Mouse (Mus musculus) bone marrow macrophage, adult 2 months (primary cell): ENCODE measurements at regions not wholly inside any gene's neighbourhood (a gene's known extent, or its start where the extent isn't known, plus 50 kb on each side); places are given as distances from the start of the nearest gene placed in this dataset.
A peak's percentile ranks its signal among the peaks of the same experiment; 100 is the strongest.

Experiments
- H3K27ac ChIP-seq: 2 replicates; pipeline ENCODE4 v1.5.1; 2012; ENCODE audit warnings: low read depth, low read length; ENCODE audit not compliant: insufficient read depth
- H3K4me1 ChIP-seq: 2 replicates; pipeline ENCODE4 v1.6.1; 2012; ENCODE audit warnings: low read length; ENCODE audit not compliant: control insufficient read depth, insufficient read depth
- H3K4me3 ChIP-seq: 2 replicates; pipeline ENCODE4 v1.5.1; 2012; ENCODE audit warnings: mild to moderate bottlenecking, low read length, moderate library complexity; ENCODE audit not compliant: insufficient read depth
- CTCF ChIP-seq: IDR thresholded peaks from 2 replicates; pipeline ENCODE4 v1.5.1; 2012; ENCODE audit warnings: low read depth, mild to moderate bottlenecking, low read length, moderate library complexity
- POLR2A ChIP-seq: IDR thresholded peaks from 2 replicates; pipeline ENCODE4 v1.6.1; 2012; ENCODE audit warnings: mild to moderate bottlenecking, low read depth, low read length, borderline replicate concordance

DNA sequence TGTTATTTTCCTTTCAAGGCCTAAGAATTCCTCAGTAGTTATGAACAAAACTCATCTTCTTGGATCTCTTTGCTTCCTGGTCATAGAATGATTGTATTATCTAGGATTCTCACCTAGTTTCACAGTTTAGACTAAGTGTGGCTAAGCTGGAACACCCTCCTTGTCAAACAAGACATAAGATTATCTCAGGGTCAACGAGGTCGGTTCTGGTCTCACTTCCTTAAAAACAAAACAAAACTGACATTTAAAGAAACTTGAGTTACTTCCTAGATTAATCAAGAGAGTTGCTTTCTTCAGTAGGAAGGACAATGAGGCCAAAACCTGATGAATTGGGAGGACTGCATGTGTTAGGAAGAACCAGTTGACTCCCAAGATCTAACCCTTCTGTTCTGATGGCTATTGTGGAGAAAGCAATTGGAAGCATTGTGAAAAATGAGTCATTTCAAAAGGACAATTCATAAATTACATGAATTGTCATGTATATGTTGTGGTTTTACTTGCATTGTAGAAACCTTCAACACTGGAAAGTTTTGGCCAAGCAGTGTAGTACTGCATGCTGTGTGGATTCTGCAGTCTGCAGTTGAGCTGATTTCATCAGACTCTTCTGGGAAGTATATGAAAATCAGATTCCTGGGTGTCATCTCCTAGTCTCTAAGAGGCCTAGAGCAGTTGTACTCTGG lies 293.0 kb downstream of the Nuak1 start:
- peak overlapping the region; percentile 64 for H3K27ac ChIP-seq

DNA sequence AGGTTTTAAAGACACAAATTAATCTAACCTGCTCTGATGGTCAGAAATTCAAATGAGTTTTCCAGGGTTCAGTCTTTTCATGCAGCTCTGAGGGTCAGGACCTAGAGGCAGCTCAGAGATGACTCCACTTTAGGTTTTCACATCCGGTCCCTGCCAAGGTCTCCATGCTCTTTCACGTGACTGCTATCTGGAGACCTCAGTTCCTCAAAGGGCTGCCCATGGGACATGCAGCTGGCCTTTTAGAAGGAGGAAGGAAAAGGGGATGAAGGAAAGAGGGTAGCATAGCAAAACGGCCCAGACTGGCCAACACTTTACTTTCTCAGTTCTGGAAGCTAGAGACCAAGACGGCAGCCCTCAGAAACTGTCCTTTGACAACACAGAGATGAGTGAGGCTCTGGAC lies 276.6 kb downstream of the Nuak1 start:
- H3K27ac ChIP-seq, result peak overlapping the region; percentile 89
- H3K4me3 ChIP-seq, result no peak overlapping the region
- no peak for TF ChIP-seq POLR2A
- TF ChIP-seq CTCF, result no peak

More for the DNA sequence above, 293.0 kb downstream of the Nuak1 start:
- no peak overlapping the region for H3K4me3 ChIP-seq
- TF ChIP-seq POLR2A (no peak), CTCF (no peak)
- H3K4me1 ChIP-seq, result peaks cover 47% of the 10 kb centered on the region

DNA sequence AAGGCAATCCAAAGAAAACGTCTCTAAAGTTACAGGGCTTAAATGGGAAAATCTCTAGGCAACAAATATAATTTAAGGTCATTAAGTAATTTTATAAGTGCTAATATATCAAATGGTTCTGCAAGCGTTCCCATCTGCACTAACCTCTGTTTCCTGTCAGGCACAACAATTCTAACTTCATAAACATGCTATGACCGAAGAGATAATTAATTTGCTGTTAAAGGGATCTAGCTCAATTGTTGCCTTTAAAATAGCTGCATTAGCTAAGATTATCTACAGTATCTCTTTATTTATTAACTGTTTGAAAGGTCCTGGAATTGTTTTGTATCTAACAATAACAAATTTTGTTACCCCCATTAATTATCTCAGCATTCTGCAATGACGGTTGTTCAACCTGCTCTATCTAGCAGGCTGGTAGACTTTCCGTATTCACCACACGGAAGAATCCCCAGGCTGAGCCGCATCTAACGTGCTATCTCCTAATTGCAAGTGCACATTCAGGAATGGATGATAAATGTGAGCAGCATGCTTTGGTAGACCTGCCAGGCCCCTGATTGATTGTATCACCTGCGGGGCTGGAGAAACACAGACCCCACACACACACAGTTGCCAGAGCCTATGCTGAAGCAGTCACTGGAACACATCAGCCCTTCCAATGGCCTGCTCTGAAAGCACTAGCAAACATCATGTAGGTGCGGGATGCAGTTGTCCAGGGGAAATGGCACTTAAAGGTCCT lies 274.4 kb downstream of the Nuak1 start:
- TF ChIP-seq CTCF, result no peak
- no peak for TF ChIP-seq POLR2A
- Histone ChIP-seq H3K27ac (no peak overlapping the region), H3K4me1 (peaks cover 19% of the 10 kb centered on the region)

More for the DNA sequence above, 276.6 kb downstream of the Nuak1 start:
- H3K4me1 ChIP-seq, result peaks cover 19% of the 10 kb centered on the region

GRCm38 (mm10) chr10:84166568-84166905 lies 273.9 kb downstream of the Nuak1 start:
- TF ChIP-seq CTCF (no peak), POLR2A (no peak)
- no peak overlapping the region for H3K4me3 ChIP-seq
- H3K27ac ChIP-seq, result no peak overlapping the region
- peaks cover 19% of the 10 kb centered on the region for H3K4me1 ChIP-seq

More for the DNA sequence above, 274.4 kb downstream of the Nuak1 start:
- no peak overlapping the region for H3K4me3 ChIP-seq

DNA sequence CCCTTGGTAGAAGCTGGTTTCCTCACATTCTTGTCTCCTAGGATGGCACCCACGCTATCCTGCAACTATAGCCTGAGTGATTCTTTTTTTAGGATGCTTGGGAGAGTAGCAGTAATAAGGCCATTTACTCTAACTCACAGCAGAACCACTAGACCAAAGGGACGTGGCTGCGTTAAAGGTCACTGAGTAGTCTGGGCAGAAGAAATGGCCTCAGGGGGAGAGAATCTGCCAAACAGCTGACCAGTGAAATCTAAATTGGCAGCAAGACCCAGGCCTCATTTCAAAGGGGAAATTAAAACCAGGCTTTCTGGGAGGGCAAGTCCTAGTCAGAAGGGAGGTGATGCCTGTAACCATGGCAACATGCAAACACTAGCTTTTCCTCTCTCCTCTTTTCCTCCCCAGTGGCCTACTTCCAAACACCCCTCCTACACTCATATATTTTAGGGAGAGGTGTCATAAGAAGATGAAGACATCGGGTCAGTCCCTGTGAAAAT lies 267.5 kb downstream of the Nuak1 start:
- H3K27ac ChIP-seq, result no peak overlapping the region
- no peak for TF ChIP-seq CTCF
- no peak for TF ChIP-seq POLR2A
- no peak overlapping the region for H3K4me3 ChIP-seq
- H3K4me1 ChIP-seq, result no peaks in the 10 kb centered on the region

- H3K4me1 ChIP-seq, result no peaks in the 10 kb centered on the region
- no peak overlapping the region for H3K4me3 ChIP-seq
- TF ChIP-seq POLR2A (no peak), CTCF (no peak)
- no peak overlapping the region for H3K27ac ChIP-seq
Measured at GRCm38 (mm10) chr10:84183239-84183638, 257.2 kb downstream of the Nuak1 start.

- no peak for TF ChIP-seq POLR2A
- TF ChIP-seq CTCF, result no peak
Measured at GRCm38 (mm10) chr10:84186466-84186865, 253.9 kb downstream of the Nuak1 start.

GRCm38 (mm10) chr10:84199035-84199434 lies 241.4 kb downstream of the Nuak1 start:
- H3K4me3 ChIP-seq, result no peak overlapping the region
- TF ChIP-seq CTCF (no peak), POLR2A (no peak)
- no peak overlapping the region for H3K27ac ChIP-seq
- H3K4me1 ChIP-seq, result no peaks in the 10 kb centered on the region; the same call in 1 of the 2 replicates

More at GRCm38 (mm10) chr10:84186466-84186865, 253.9 kb downstream of the Nuak1 start:
- Histone ChIP-seq H3K4me1 (no peaks in the 10 kb centered on the region), H3K27ac (no peak overlapping the region), H3K4me3 (no peak overlapping the region)

- H3K4me3 ChIP-seq, result no peak overlapping the region
- H3K4me1 ChIP-seq, result no peaks in the 10 kb centered on the region; the same call in 1 of the 2 replicates
- TF ChIP-seq CTCF, result no peak
- no peak for TF ChIP-seq POLR2A
Measured at GRCm38 (mm10) chr10:84201785-84202184, 238.6 kb downstream of the Nuak1 start.

More at GRCm38 (mm10) chr10:84201785-84202184, 238.6 kb downstream of the Nuak1 start:
- no peak overlapping the region for H3K27ac ChIP-seq
